Mouse (Mus musculus): Measurements from ENCODE around the gene Apbb2.

- TF ChIP-seq EP300 (IDR thresholded peaks at IDR 0.05; ENCODE audit: low read depth) (no peak), CTCF (IDR thresholded peaks at IDR 0.05; ENCODE audit: low read depth) (no peak)
These were observed 145.0 kb downstream of the Apbb2 start for GRCm38 (mm10) chr5:66473599-66473998.

All from liver, postnatal 0 days (tissue).